Mouse (Mus musculus): Measurements from ENCODE around the gene Sptbn4. TPM values are rescaled to one million over a fixed set of nuclear protein-coding genes. Genes with fewer than 3 reads are reported as not detected.

The Sptbn4 gene
- polyA plus RNA-seq, 1 experiment from 2014 or later: 0.28 TPM

- ATAC-seq (replicated peaks; ENCODE audit: insufficient number of reproducible peaks, low FRiP score, low TSS enrichment, low read depth) (no peak), DNase-seq (ENCODE audit: low spot score) (peak; percentile 46)
- H3K27me3 ChIP-seq (ENCODE audit: control insufficient read depth, insufficient read depth, low read length): peaks cover 68% of the 10 kb centered on the region
- H3K4me1 ChIP-seq (ENCODE audit: control insufficient read depth, insufficient read depth, low read length): peaks cover 3% of the 10 kb centered on the region
- H3K9ac ChIP-seq (replicated peaks; ENCODE audit: low read length): peak overlapping the region; percentile 59
- H3K4me3 ChIP-seq (ENCODE audit: low read depth, low read length): peak overlapping the region; percentile 34
- no peaks in the 10 kb centered on the region for H3K9me3 ChIP-seq (replicated peaks; ENCODE audit: control insufficient read depth, low read length)
- H3K4me2 ChIP-seq (ENCODE audit: low read depth, low read length): peak overlapping the region; percentile 64
- no peak overlapping the region for H3K27ac ChIP-seq (replicated peaks; ENCODE audit: low read depth, low read length)
- H3K36me3 ChIP-seq (replicated peaks; ENCODE audit: control insufficient read depth, insufficient read depth, low read depth, low read length): no peaks in the 10 kb centered on the region
- WGBS: under 1% methylated on average over 50 of the region's 77 CpGs
These were observed 114.1 kb downstream of the Sptbn4 start for GRCm38 (mm10) chr7:27333316-27333941.

GRCm38 (mm10) chr7:27332353-27333199 is 114.9 kb downstream of the Sptbn4 start:
- no peak for ATAC-seq (replicated peaks; ENCODE audit: insufficient number of reproducible peaks, low FRiP score, low TSS enrichment, low read depth)
- Histone ChIP-seq H3K36me3 (replicated peaks; ENCODE audit: control insufficient read depth, insufficient read depth, low read depth, low read length) (no peaks in the 10 kb centered on the region), H3K4me3 (ENCODE audit: low read depth, low read length) (peak overlapping the region; percentile 34; the same call in 1 of the 2 replicates), H3K9ac (replicated peaks; ENCODE audit: low read length) (peak overlapping the region; percentile 59), H3K9me3 (replicated peaks; ENCODE audit: control insufficient read depth, low read length) (no peaks in the 10 kb centered on the region), H3K27me3 (ENCODE audit: control insufficient read depth, insufficient read depth, low read length) (peaks cover 67% of the 10 kb centered on the region), H3K4me1 (ENCODE audit: control insufficient read depth, insufficient read depth, low read length) (peaks cover 3% of the 10 kb centered on the region), H3K4me2 (ENCODE audit: low read depth, low read length) (peak overlapping the region; percentile 64), H3K27ac (replicated peaks; ENCODE audit: low read depth, low read length) (no peak overlapping the region)
- WGBS: under 1% methylated on average over 37 of the region's 39 CpGs
- DNase-seq (ENCODE audit: low spot score): peak; percentile 87

- WGBS: 10% methylated on average over 8 of the region's 8 CpGs
- Histone ChIP-seq H3K27me3 (ENCODE audit: control insufficient read depth, insufficient read depth, low read length) (peaks cover 74% of the 10 kb centered on the region), H3K4me1 (ENCODE audit: control insufficient read depth, insufficient read depth, low read length) (peaks cover 3% of the 10 kb centered on the region), H3K4me3 (ENCODE audit: low read depth, low read length) (no peak overlapping the region), H3K9me3 (replicated peaks; ENCODE audit: control insufficient read depth, low read length) (no peaks in the 10 kb centered on the region), H3K9ac (replicated peaks; ENCODE audit: low read length) (no peak overlapping the region), H3K36me3 (replicated peaks; ENCODE audit: control insufficient read depth, insufficient read depth, low read depth, low read length) (no peaks in the 10 kb centered on the region), H3K4me2 (ENCODE audit: low read depth, low read length) (no peak overlapping the region), H3K27ac (replicated peaks; ENCODE audit: low read depth, low read length) (no peak overlapping the region)
- DNase-seq (ENCODE audit: low spot score) (no peak), ATAC-seq (replicated peaks; ENCODE audit: insufficient number of reproducible peaks, low FRiP score, low TSS enrichment, low read depth) (no peak)
These were observed 115.6 kb downstream of the Sptbn4 start for GRCm38 (mm10) chr7:27331854-27332253.

GRCm38 (mm10) chr7:27331541-27331851 is 116.0 kb downstream of the Sptbn4 start:
- 6% methylated on average over 8 of the region's 8 CpGs for WGBS
- Histone ChIP-seq H3K27me3 (ENCODE audit: control insufficient read depth, insufficient read depth, low read length) (peaks cover 77% of the 10 kb centered on the region), H3K36me3 (replicated peaks; ENCODE audit: control insufficient read depth, insufficient read depth, low read depth, low read length) (no peaks in the 10 kb centered on the region), H3K4me1 (ENCODE audit: control insufficient read depth, insufficient read depth, low read length) (peaks cover 4% of the 10 kb centered on the region), H3K4me3 (ENCODE audit: low read depth, low read length) (no peak overlapping the region), H3K27ac (replicated peaks; ENCODE audit: low read depth, low read length) (no peak overlapping the region), H3K4me2 (ENCODE audit: low read depth, low read length) (no peak overlapping the region), H3K9me3 (replicated peaks; ENCODE audit: control insufficient read depth, low read length) (no peaks in the 10 kb centered on the region), H3K9ac (replicated peaks; ENCODE audit: low read length) (no peak overlapping the region)
- DNase-seq (ENCODE audit: low spot score) (no peak), ATAC-seq (replicated peaks; ENCODE audit: insufficient number of reproducible peaks, low FRiP score, low TSS enrichment, low read depth) (no peak)

- no peak overlapping the region for H3K27ac ChIP-seq (replicated peaks; ENCODE audit: low read depth, low read length)
- H3K9me3 ChIP-seq (replicated peaks; ENCODE audit: control insufficient read depth, low read length): no peaks in the 10 kb centered on the region
- under 1% methylated on average over 39 of the region's 39 CpGs for WGBS
- peaks cover 6% of the 10 kb centered on the region for H3K4me1 ChIP-seq (ENCODE audit: control insufficient read depth, insufficient read depth, low read length)
- ATAC-seq (replicated peaks; ENCODE audit: insufficient number of reproducible peaks, low FRiP score, low TSS enrichment, low read depth) (no peak), DNase-seq (ENCODE audit: low spot score) (peak; percentile 89)
- H3K27me3 ChIP-seq (ENCODE audit: control insufficient read depth, insufficient read depth, low read length): peaks cover 81% of the 10 kb centered on the region
- peak overlapping the region; percentile 20 for H3K4me3 ChIP-seq (ENCODE audit: low read depth, low read length)
- peak overlapping the region; percentile 23; the same call in 1 of the 2 replicates for H3K9ac ChIP-seq (replicated peaks; ENCODE audit: low read length)
- H3K4me2 ChIP-seq (ENCODE audit: low read depth, low read length): peak overlapping the region; percentile 50
- no peaks in the 10 kb centered on the region for H3K36me3 ChIP-seq (replicated peaks; ENCODE audit: control insufficient read depth, insufficient read depth, low read depth, low read length)
These were observed 116.6 kb downstream of the Sptbn4 start for GRCm38 (mm10) chr7:27330709-27331540.

GRCm38 (mm10) chr7:27329981-27330380 is 117.5 kb downstream of the Sptbn4 start:
- Histone ChIP-seq H3K36me3 (replicated peaks; ENCODE audit: control insufficient read depth, insufficient read depth, low read depth, low read length) (no peaks in the 10 kb centered on the region), H3K4me1 (ENCODE audit: control insufficient read depth, insufficient read depth, low read length) (peaks cover 8% of the 10 kb centered on the region), H3K9ac (replicated peaks; ENCODE audit: low read length) (no peak overlapping the region), H3K27ac (replicated peaks; ENCODE audit: low read depth, low read length) (no peak overlapping the region), H3K4me2 (ENCODE audit: low read depth, low read length) (no peak overlapping the region; the same call in 1 of the 2 replicates), H3K27me3 (ENCODE audit: control insufficient read depth, insufficient read depth, low read length) (peaks cover 75% of the 10 kb centered on the region), H3K9me3 (replicated peaks; ENCODE audit: control insufficient read depth, low read length) (no peaks in the 10 kb centered on the region), H3K4me3 (ENCODE audit: low read depth, low read length) (no peak overlapping the region)
- 24% methylated on average over 17 of the region's 17 CpGs for WGBS
- ATAC-seq (replicated peaks; ENCODE audit: insufficient number of reproducible peaks, low FRiP score, low TSS enrichment, low read depth) (no peak), DNase-seq (ENCODE audit: low spot score) (no peak)

GRCm38 (mm10) chr7:27329326-27329947 is 118.0 kb downstream of the Sptbn4 start:
- Histone ChIP-seq H3K27ac (replicated peaks; ENCODE audit: low read depth, low read length) (no peak overlapping the region), H3K36me3 (replicated peaks; ENCODE audit: control insufficient read depth, insufficient read depth, low read depth, low read length) (no peaks in the 10 kb centered on the region), H3K4me2 (ENCODE audit: low read depth, low read length) (peak overlapping the region; percentile 40), H3K27me3 (ENCODE audit: control insufficient read depth, insufficient read depth, low read length) (peaks cover 73% of the 10 kb centered on the region), H3K4me1 (ENCODE audit: control insufficient read depth, insufficient read depth, low read length) (peaks cover 8% of the 10 kb centered on the region), H3K9ac (replicated peaks; ENCODE audit: low read length) (no peak overlapping the region), H3K9me3 (replicated peaks; ENCODE audit: control insufficient read depth, low read length) (no peaks in the 10 kb centered on the region), H3K4me3 (ENCODE audit: low read depth, low read length) (peak overlapping the region; percentile 22; the same call in 1 of the 2 replicates)
- peak; percentile 11; the same call in 1 of the 2 replicates for ATAC-seq (replicated peaks; ENCODE audit: insufficient number of reproducible peaks, low FRiP score, low TSS enrichment, low read depth)
- 5% methylated on average over 44 of the region's 45 CpGs for WGBS
- peak; percentile 92 for DNase-seq (ENCODE audit: low spot score)
